Mouse (Mus musculus): ENCODE results near the gene Zfp467. TPM values are rescaled to one million over a fixed set of nuclear protein-coding genes. Genes with fewer than 3 reads are reported as not detected.

Gene Zfp467
- polyA plus RNA-seq, 1 experiment from 2014 or later: 34.6 TPM

DNA sequence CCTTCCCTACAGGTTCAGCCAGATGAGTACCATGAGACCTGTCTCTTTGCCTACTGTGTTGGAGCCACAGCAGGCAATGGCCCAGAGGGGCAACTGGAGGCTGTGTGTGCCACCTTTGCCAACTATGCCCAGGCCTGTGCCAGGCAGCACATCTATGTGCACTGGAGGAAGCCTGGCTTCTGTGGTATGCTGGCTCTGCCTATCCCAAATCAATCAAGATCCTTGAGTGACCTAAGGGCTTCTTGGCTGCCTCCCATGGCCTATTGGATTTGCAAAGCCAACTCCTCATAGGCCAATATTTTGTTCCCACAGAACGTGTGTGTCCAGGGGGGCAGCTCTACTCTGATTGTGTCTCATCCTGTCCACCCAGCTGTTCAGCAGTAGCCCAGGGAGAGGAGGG lies 6.5 kb upstream of the Zfp467 start:
- H3K27ac ChIP-seq (ENCODE audit: low read length): no peak overlapping the region
- no peak overlapping the region for H3K4me2 ChIP-seq (replicated peaks; ENCODE audit: low read depth, low read length)
- no peak overlapping the region for H3K9ac ChIP-seq (replicated peaks; ENCODE audit: low read depth)
- no peaks in the 10 kb centered on the region for H3K4me1 ChIP-seq (ENCODE audit: insufficient read depth, low read depth, low read length)
- H3K36me3 ChIP-seq (ENCODE audit: insufficient read depth, low read length): no peaks in the 10 kb centered on the region
- no peak overlapping the region for H3K4me3 ChIP-seq (ENCODE audit: low read depth, low read length)
- WGBS: 62% methylated on average over 1 of the region's 1 CpGs
- TF ChIP-seq EP300 (IDR thresholded peaks at IDR 0.05): no peak
- TF ChIP-seq CTCF (IDR thresholded peaks at IDR 0.05): no peak
- DNase-seq (ENCODE audit: low spot score): no peak
- no peaks in the 10 kb centered on the region for H3K9me3 ChIP-seq (ENCODE audit: low read length)
- ATAC-seq: no peak
- H3K27me3 ChIP-seq (replicated peaks; ENCODE audit: insufficient read depth, low read length): no peaks in the 10 kb centered on the region

GRCm38 (mm10) chr6:48448527-48448926 lies 2.9 kb upstream of the Zfp467 start:
- no peaks in the 10 kb centered on the region for H3K36me3 ChIP-seq (ENCODE audit: insufficient read depth, low read length)
- H3K9ac ChIP-seq (replicated peaks; ENCODE audit: low read depth): no peak overlapping the region
- no peak overlapping the region for H3K4me2 ChIP-seq (replicated peaks; ENCODE audit: low read depth, low read length)
- H3K27ac ChIP-seq (ENCODE audit: low read length): no peak overlapping the region
- no peak overlapping the region for H3K4me3 ChIP-seq (ENCODE audit: low read depth, low read length)
- 47% methylated on average over 7 of the region's 7 CpGs for WGBS
- TF ChIP-seq CTCF (IDR thresholded peaks at IDR 0.05) (no peak), EP300 (IDR thresholded peaks at IDR 0.05) (peak; percentile 44; the same call in 1 of the 2 replicates)
- ATAC-seq (no peak), DNase-seq (ENCODE audit: low spot score) (peak; percentile 62)
- H3K9me3 ChIP-seq (ENCODE audit: low read length): no peaks in the 10 kb centered on the region
- H3K27me3 ChIP-seq (replicated peaks; ENCODE audit: insufficient read depth, low read length): no peaks in the 10 kb centered on the region
- H3K4me1 ChIP-seq (ENCODE audit: insufficient read depth, low read depth, low read length): peaks cover 2% of the 10 kb centered on the region; the same call in 1 of the 2 replicates

DNA sequence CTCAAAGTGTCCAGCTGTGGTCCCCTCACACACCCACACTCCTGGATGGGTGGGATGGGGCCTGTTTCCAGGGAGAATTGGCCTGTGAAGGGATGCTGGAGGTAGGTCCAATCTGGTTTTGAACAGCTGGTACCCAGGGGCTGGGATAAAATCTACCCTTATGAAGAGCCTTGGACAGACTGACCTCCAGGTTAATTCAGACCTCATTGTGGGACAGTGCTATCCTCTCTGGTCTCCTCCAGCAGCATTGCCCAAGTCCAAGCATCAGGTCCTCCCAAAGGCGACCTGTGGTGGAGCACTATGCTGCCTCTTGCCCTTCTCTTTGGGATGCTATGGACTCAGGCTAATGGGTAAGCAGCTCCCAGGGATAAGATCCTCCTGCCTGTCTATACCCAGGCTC lies 2.3 kb upstream of the Zfp467 start, which contains the start of gene Sspo:
Gene Sspo, plus strand, starts transcription at position 301 of the 400 bp plus-strand sequence.
- Histone ChIP-seq H3K27me3 (replicated peaks; ENCODE audit: insufficient read depth, low read length) (no peaks in the 10 kb centered on the region), H3K9ac (replicated peaks; ENCODE audit: low read depth) (no peak within 1 kb of the TSS), H3K36me3 (ENCODE audit: insufficient read depth, low read length) (no peaks in the 10 kb centered on the region), H3K4me2 (replicated peaks; ENCODE audit: low read depth, low read length) (no peak within 1 kb of the TSS), H3K4me1 (ENCODE audit: insufficient read depth, low read depth, low read length) (peaks cover 5% of the 10 kb centered on the region; the same call in 1 of the 2 replicates), H3K4me3 (ENCODE audit: low read depth, low read length) (no peak within 1 kb of the TSS), H3K9me3 (ENCODE audit: low read length) (no peaks in the 10 kb centered on the region), H3K27ac (ENCODE audit: low read length) (no peak within 1 kb of the TSS)
- DNase-seq (ENCODE audit: low spot score): no peak
- ATAC-seq: no peak
- TF ChIP-seq EP300 (IDR thresholded peaks at IDR 0.05) (no peak), CTCF (IDR thresholded peaks at IDR 0.05) (no peak)
- WGBS: 100% methylated on average over 1 of the region's 1 CpGs

DNA sequence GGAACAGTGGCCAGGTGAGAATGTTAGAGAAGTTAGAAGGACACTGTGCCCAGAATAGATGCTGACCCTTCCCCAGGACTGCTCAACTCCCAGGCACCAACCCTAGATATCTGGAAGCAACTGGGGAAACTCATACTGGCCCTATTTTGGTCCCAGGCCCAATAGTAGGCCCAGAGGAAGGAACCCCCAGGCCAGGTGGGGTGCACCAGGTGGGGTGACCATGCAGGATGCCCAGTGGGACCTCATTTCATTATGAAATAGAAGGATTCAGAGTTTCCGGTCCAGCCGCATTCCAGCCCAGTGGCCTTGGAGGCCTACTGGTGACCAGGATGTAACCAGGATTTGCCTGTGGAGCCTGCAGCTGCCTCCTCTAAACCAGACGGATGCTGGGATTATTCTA lies 1.3 kb upstream of the Zfp467 start:
- no peak overlapping the region for H3K27ac ChIP-seq (ENCODE audit: low read length)

DNA sequence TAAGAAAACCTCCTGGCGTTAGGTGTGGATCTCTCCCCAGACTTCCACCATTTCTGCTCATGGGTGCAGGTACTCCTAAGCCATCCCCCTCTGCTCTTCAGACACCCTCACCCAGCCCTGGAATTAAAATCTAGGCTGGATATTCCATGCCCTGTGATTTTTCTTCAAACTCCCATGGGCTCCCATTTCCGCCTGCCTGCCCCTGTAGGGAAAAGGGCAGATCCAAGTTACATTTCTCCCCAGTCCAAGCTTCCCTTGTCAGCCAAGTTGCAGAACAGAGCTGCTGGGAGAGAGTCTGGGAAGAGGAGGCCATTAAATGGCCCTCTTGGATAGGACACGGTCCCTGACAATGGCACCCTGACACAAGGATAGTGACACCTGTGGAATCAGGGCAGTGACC lies 631 bp upstream of the Zfp467 start:
- Histone ChIP-seq H3K4me3 (ENCODE audit: low read depth, low read length) (peak overlapping the region; percentile 61), H3K27me3 (replicated peaks; ENCODE audit: insufficient read depth, low read length) (no peaks in the 10 kb centered on the region), H3K9ac (replicated peaks; ENCODE audit: low read depth) (no peak overlapping the region), H3K36me3 (ENCODE audit: insufficient read depth, low read length) (peaks cover 12% of the 10 kb centered on the region; the same call in 1 of the 2 replicates), H3K4me2 (replicated peaks; ENCODE audit: low read depth, low read length) (peak overlapping the region; percentile 82), H3K9me3 (ENCODE audit: low read length) (no peaks in the 10 kb centered on the region), H3K27ac (ENCODE audit: low read length) (peak overlapping the region; percentile 90), H3K4me1 (ENCODE audit: insufficient read depth, low read depth, low read length) (peaks cover 5% of the 10 kb centered on the region; the same call in 1 of the 2 replicates)
- 30% methylated on average over 3 of the region's 3 CpGs for WGBS
- ATAC-seq (no peak), DNase-seq (ENCODE audit: low spot score) (no peak)
- TF ChIP-seq EP300 (IDR thresholded peaks at IDR 0.05) (no peak), CTCF (IDR thresholded peaks at IDR 0.05) (no peak)

More for the DNA sequence above, 1.3 kb upstream of the Zfp467 start:
- TF ChIP-seq CTCF (IDR thresholded peaks at IDR 0.05): no peak
- TF ChIP-seq EP300 (IDR thresholded peaks at IDR 0.05): no peak
- no peak overlapping the region for H3K9ac ChIP-seq (replicated peaks; ENCODE audit: low read depth)
- DNase-seq (ENCODE audit: low spot score) (no peak), ATAC-seq (no peak)
- peaks cover 6% of the 10 kb centered on the region; the same call in 1 of the 2 replicates for H3K36me3 ChIP-seq (ENCODE audit: insufficient read depth, low read length)
- WGBS: 79% methylated on average over 3 of the region's 3 CpGs
- no peaks in the 10 kb centered on the region for H3K9me3 ChIP-seq (ENCODE audit: low read length)
- no peaks in the 10 kb centered on the region for H3K27me3 ChIP-seq (replicated peaks; ENCODE audit: insufficient read depth, low read length)
- H3K4me3 ChIP-seq (ENCODE audit: low read depth, low read length): no peak overlapping the region
- H3K4me2 ChIP-seq (replicated peaks; ENCODE audit: low read depth, low read length): no peak overlapping the region
- peaks cover 5% of the 10 kb centered on the region; the same call in 1 of the 2 replicates for H3K4me1 ChIP-seq (ENCODE audit: insufficient read depth, low read depth, low read length)

DNA sequence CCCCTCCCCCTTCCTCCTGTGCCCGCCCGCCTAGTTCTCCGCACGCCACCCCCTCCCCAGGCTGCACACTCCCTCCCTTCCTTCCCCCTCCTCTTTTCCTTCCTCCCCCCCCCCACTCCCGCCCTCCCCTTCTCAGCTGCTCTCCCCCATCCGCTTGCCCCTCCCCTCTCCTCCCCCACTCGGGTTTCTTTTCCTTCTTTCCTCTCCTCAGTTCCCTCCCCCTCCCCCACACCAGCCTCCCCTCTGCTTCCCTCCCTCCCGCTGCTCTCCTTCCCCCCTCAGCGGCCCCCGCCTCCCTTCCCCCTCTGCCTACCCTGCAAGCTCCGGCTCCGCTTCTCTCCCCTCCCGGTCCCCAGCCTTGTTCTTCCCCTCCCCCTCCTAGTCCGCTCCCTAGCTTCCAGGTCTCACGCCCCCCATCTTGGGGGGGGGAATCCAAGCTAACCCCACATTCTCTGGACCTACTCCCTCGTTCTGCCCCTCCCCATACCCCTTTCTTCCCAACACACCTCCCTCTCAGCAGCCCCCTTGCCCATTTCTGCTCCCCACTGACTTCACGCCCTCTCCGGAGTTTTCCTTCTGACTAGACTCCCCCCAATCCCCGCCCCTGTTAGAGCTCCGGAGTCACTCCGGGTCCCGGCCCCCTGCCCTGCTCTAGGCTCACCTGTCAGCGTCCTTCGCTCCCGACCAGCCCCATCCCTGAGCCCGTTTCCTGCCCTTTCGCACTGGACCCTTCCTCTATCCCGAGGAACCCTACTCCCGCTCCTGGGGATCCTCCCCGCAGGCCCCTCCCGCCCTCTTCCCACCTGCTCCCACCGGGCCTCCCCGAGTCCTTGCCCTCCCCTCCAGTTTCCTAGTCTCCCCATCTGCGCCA lies 1.1 kb downstream of the Zfp467 start:
- peak overlapping the region; percentile 69 for H3K9ac ChIP-seq (replicated peaks; ENCODE audit: low read depth)
- H3K27ac ChIP-seq (ENCODE audit: low read length): peak overlapping the region; percentile 90
- H3K36me3 ChIP-seq (ENCODE audit: insufficient read depth, low read length): peaks cover 18% of the 10 kb centered on the region; the same call in 1 of the 2 replicates
- no peaks in the 10 kb centered on the region for H3K27me3 ChIP-seq (replicated peaks; ENCODE audit: insufficient read depth, low read length)
- TF ChIP-seq CTCF (IDR thresholded peaks at IDR 0.05) (no peak), EP300 (IDR thresholded peaks at IDR 0.05) (0 out of 2 replicates have a peak, but pooled peaks have one; percentile 18)
- peak overlapping the region; percentile 61 for H3K4me3 ChIP-seq (ENCODE audit: low read depth, low read length)
- ATAC-seq (peak; percentile 68), DNase-seq (ENCODE audit: low spot score) (peak; percentile 95)
- H3K4me2 ChIP-seq (replicated peaks; ENCODE audit: low read depth, low read length): peak overlapping the region; percentile 82
- H3K9me3 ChIP-seq (ENCODE audit: low read length): no peaks in the 10 kb centered on the region
- peaks cover 5% of the 10 kb centered on the region; the same call in 1 of the 2 replicates for H3K4me1 ChIP-seq (ENCODE audit: insufficient read depth, low read depth, low read length)
- 2% methylated on average over 26 of the region's 34 CpGs for WGBS

All from lung, postnatal 0 days (tissue).